Mouse (Mus musculus): ENCODE measurements around the gene Fahd2a.

- TF ChIP-seq POLR2A (IDR thresholded peaks at IDR 0.05; ENCODE audit: insufficient read length, low read depth): no peak
- no peak for TF ChIP-seq REST (IDR thresholded peaks at IDR 0.05; ENCODE audit: insufficient read depth, insufficient read length)
- no peak for TF ChIP-seq POLR2AphosphoS2 (IDR thresholded peaks at IDR 0.05; ENCODE audit: insufficient read length, low read depth)
- TF ChIP-seq E2F4 (IDR thresholded peaks at IDR 0.05; ENCODE audit: insufficient read depth): no peak
- TF ChIP-seq MAX (IDR thresholded peaks at IDR 0.05; ENCODE audit: low read depth): no peak
- no peak for TF ChIP-seq MYOG (IDR thresholded peaks at IDR 0.05; ENCODE audit: control insufficient read depth in 1 of 3, insufficient read depth in 1 of 3, insufficient read length in 2 of 3, low read depth in 2 of 3)
- TF ChIP-seq USF1 (IDR thresholded peaks at IDR 0.05; ENCODE audit: low read depth): no peak
- no peak for TF ChIP-seq TCF12 (IDR thresholded peaks at IDR 0.05; ENCODE audit: insufficient read depth, poor library complexity, severe bottlenecking)
- no peak for TF ChIP-seq CEBPB (IDR thresholded peaks at IDR 0.05; ENCODE audit: insufficient read depth, poor library complexity, severe bottlenecking)
- no peak for TF ChIP-seq TCF3 (IDR thresholded peaks at IDR 0.05; ENCODE audit: insufficient read length, low read depth)
- no peak for TF ChIP-seq SRF (IDR thresholded peaks at IDR 0.05; ENCODE audit: control insufficient read depth, insufficient read length, low read depth)
These were observed 25.9 kb downstream of the Fahd2a start for GRCm38 (mm10) chr2:127418266-127418970.

All from myocyte (in vitro differentiated cells).